ENCODE assay signal across 11 mouse cellular contexts in the genomic region with DNA sequence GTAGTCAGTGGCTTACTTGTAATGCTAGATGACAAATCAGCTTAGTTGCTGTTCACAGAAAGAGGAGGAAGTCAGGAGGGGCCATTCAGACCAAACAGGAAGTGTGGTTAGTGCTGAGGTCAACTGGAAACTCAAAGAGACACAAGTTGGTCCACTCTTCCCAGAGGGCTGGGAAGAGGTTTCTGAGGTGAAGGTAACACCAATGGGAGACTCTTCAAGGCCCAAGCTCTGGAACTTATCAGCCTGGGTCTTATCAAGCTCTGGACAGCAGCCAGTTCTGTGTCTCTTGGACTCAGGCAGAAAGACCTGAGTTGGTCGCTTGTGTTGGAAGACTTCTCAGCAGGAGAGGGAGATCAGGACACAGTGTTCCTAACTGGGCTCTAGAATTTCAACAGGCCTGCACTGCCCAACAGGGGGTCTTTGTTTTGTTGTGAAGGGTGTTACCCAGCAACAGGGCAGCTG. TPM values are rescaled to one million over a fixed set of nuclear protein-coding genes. Genes with fewer than 3 reads are reported as not detected.
DNase-seq lines count a peak whose midpoint lies in the region; ATAC-seq and TF ChIP-seq lines count a peak whose summit lies in the region.
"Had no signal": no experiment of that assay in that cellular context is flagged by ENCODE, and none has a peak within 500 bp of the region (broad histone marks: within the 10 kb centered on the region; RNA-seq: fewer than 3 reads in every experiment).

No protein-coding gene starts in this region.

- no peak overlapping the region for H3K4me2 ChIP-seq in lung, postnatal 0 days (replicated peaks; ENCODE audit: low read depth, low read length)

- no peak overlapping the region for H3K4me3 ChIP-seq in lung, postnatal 0 days (ENCODE audit: low read depth, low read length)

- TF ChIP-seq EP300 in lung, postnatal 0 days (IDR thresholded peaks at IDR 0.05) = peak; percentile 47; the same call in 1 of the 2 replicates

- no peak overlapping the region for H3K9ac ChIP-seq in lung, postnatal 0 days (replicated peaks; ENCODE audit: low read depth)

- H3K9me3 ChIP-seq in lung, postnatal 0 days (ENCODE audit: low read length) = no peaks in the 10 kb centered on the region

- TF ChIP-seq CTCF in lung, postnatal 0 days (IDR thresholded peaks at IDR 0.05) = no peak

- H3K27me3 ChIP-seq in lung, postnatal 0 days (replicated peaks; ENCODE audit: insufficient read depth, low read length) = no peaks in the 10 kb centered on the region
- no peaks in the 10 kb centered on the region for H3K27me3 ChIP-seq in splenic B cell, adult 2 months (ENCODE audit: control insufficient read depth, insufficient read depth, low read length, poor library complexity, severe bottlenecking)

- WGBS in lung, postnatal 0 days = 30% methylated on average over 1 of the region's 1 CpGs

- peak; percentile 49 for ATAC-seq in lung, postnatal 0 days
- ATAC-seq in erythroid progenitor cell, adult 5-6 weeks (replicated peaks; ENCODE audit: low FRiP score, poor library complexity, severe bottlenecking) = peak; percentile 43; the same call in 1 of the 2 replicates
- ATAC-seq: midbrain, embryonic 16.5 days had no signal

- no peaks in the 10 kb centered on the region for H3K36me3 ChIP-seq in lung, postnatal 0 days (ENCODE audit: insufficient read depth, low read length)
- H3K36me3 ChIP-seq in splenic B cell, adult 2 months (ENCODE audit: control insufficient read depth, insufficient read depth, low read length, poor library complexity, severe bottlenecking) = no peaks in the 10 kb centered on the region

- H3K4me1 ChIP-seq in lung, postnatal 0 days (ENCODE audit: insufficient read depth, low read depth, low read length) = peaks cover under 1% of the 10 kb centered on the region; the same call in 1 of the 2 replicates

- peak; percentile 60 for DNase-seq in lung, postnatal 0 days (ENCODE audit: low spot score)
- no peak for DNase-seq in lung, adult 18-20 months
- DNase-seq in kidney, postnatal 14 days = peak; percentile 25
- DNase-seq in splenic B cell, adult 2 months (ENCODE audit: low read depth, low spot score) = peak; percentile 15
- no peak for DNase-seq in left cerebral cortex, adult 18-20 months (ENCODE audit: low spot score in 2 of 2)
- no peak for DNase-seq in adrenal gland, adult 18-20 months (ENCODE audit: low spot score in 2 of 2)
- no peak for DNase-seq in layer of hippocampus, postnatal 14 days (ENCODE audit: low spot score in 2 of 2)
- DNase-seq: cerebellum, adult 9-11 months had no signal

- H3K27ac ChIP-seq in lung, postnatal 0 days (ENCODE audit: low read length) = peak overlapping the region; percentile 20; the same call in 1 of the 2 replicates

RNA-seq across cellular contexts. Expression of a gene that starts 32.8 kb away (rescaled TPM):
- polyA plus RNA-seq in lung, postnatal 0 days (2015; fragmentation: Nextera tagmentation; extraction: Ambion mirVana) = 0.10 and 0.12 TPM in 2 replicates
- not detected in 2 replicates for total RNA-seq in erythroid progenitor cell, adult 5-6 weeks (2015; ENCODE audit: low replicate concordance)
- not detected in 2 replicates for total RNA-seq in erythroid progenitor cell, adult 5-6 weeks (2017; ENCODE audit: low replicate concordance)
- total RNA-seq in left cerebral cortex, adult 18-20 months (2021) = not detected
- total RNA-seq in adrenal gland, adult 18-20 months (2021) = 10 to 100 TPM in 1 of 2 experiments, 1 to 10 TPM in 1; 2.7 to 26.0 TPM
- under 1 TPM in 1 of 2 experiments, not detected in 1; 0.36 TPM for total RNA-seq in layer of hippocampus, postnatal 14 days (2021)
- total RNA-seq: layer of hippocampus, adult 18-20 months had no signal
- polyA plus RNA-seq: midbrain, embryonic 16.5 days had no signal

Comparison
In these comparisons a context has a peak if more than half of its experiments do, and no peak if none do; other contexts are left out.
1. DNase-seq: peak in lung, postnatal 0 days (single experiment), kidney, postnatal 14 days (single experiment) and splenic B cell, adult 2 months (single experiment); none in lung, adult 18-20 months (0 of 2), left cerebral cortex, adult 18-20 months (0 of 2), adrenal gland, adult 18-20 months (0 of 2) and layer of hippocampus, postnatal 14 days (0 of 2).